Mouse (Mus musculus) lung, embryonic 15.5 days (tissue): ENCODE measurements around the gene 2310003L06Rik. TPM values are rescaled to one million over a fixed set of nuclear protein-coding genes. Genes with fewer than 3 reads are reported as not detected.

Experiments
- ATAC-seq: fragments of 200-750 bp; cut with Nextera tagmentation; 2 replicates; pipeline ENCODE4 v1.8.0; 2017; ENCODE audit warnings: moderate number of reproducible peaks, borderline replicate concordance; ENCODE audit not compliant: low FRiP score, low TSS enrichment; ENCODE audit errors: extremely low read depth
- H3K27ac ChIP-seq: fragments of 300-500 bp; sonication (generic); 2 replicates; pipeline ENCODE4 v1.5.1; 2015; ENCODE audit warnings: moderate library complexity, mild to moderate bottlenecking, inconsistent platforms
- H3K27me3 ChIP-seq: fragments of 300-500 bp; sonication (generic); 2 replicates; pipeline ENCODE4 v1.6.1; 2015; ENCODE audit warnings: inconsistent platforms
- H3K36me3 ChIP-seq: fragments of 300-500 bp; sonication (generic); 2 replicates; pipeline ENCODE4 v1.6.1; 2015; ENCODE audit warnings: inconsistent platforms
- H3K4me1 ChIP-seq: fragments of 300-500 bp; sonication (generic); 2 replicates; pipeline ENCODE4 v1.6.1; 2015; ENCODE audit warnings: inconsistent platforms
- H3K4me2 ChIP-seq: fragments of 300-500 bp; sonication (generic); 2 replicates; pipeline ENCODE4 v1.6.1; 2015; ENCODE audit warnings: inconsistent platforms, mild to moderate bottlenecking, moderate library complexity
- H3K4me3 ChIP-seq: fragments of 300-500 bp; sonication (generic); 2 replicates; pipeline ENCODE4 v1.5.1; 2015; ENCODE audit warnings: mild to moderate bottlenecking, inconsistent platforms
- H3K9ac ChIP-seq: fragments of 300-500 bp; sonication (generic); 2 replicates; pipeline ENCODE4 v1.6.1; 2015; ENCODE audit warnings: inconsistent platforms
- H3K9me3 ChIP-seq: fragments of 300-500 bp; sonication (generic); 2 replicates; pipeline ENCODE4 v1.6.1; 2016; ENCODE audit warnings: inconsistent platforms
- WGBS: fragments of 180-500 bp; shearing (Covaris S2); methylation state at CpG from one replicate; pipeline ENCODE4 v1.1.7; 2015; 5-methylcytosine and 5-hydroxymethylcytosine counted together
- polyA plus RNA-seq: library from polyadenylated mRNA; unstranded; fragments of >200 nt; fragmentation: Nextera tagmentation; extraction: Ambion mirVana; gene quantifications from 2 replicates; pipeline ENCODE4 v1.2.1, GENCODE M21; 2015

Gene 2310003L06Rik
- not detected in 2 replicates for polyA plus RNA-seq

DNA sequence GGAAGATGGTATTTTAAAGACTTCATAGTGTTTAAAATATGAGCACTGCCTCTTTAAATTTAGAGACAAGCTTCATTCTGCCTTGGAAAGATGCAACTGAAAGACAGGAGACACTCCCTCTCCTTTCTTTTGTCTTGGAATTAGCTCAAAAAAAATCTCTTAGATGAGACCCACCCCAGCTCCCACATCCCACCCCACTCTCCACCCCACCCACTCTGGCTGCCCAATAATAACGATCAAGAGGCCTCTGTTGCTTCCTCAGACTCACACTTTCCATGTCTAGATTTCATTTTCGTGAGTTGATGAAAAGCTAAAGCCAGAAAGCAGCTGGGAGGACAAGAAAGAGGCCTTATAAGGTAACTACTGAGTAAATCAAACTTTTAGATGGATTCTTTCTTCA, at the start of gene 2310003L06Rik, which contains the start of gene Gm28434:
Gene 2310003L06Rik (plus strand): TSS at position 259 of the 400 bp plus-strand sequence.
Gene Gm28434 (plus strand): TSS at position 317 of the 400 bp plus-strand sequence.
- Histone ChIP-seq H3K36me3 (no peaks in the 10 kb centered on the region), H3K4me3 (no peak within 1 kb of the TSS), H3K27ac (no peak within 1 kb of the TSS), H3K4me2 (no peak within 1 kb of the TSS), H3K4me1 (no peaks in the 10 kb centered on the region), H3K9me3 (no peaks in the 10 kb centered on the region), H3K27me3 (no peaks in the 10 kb centered on the region), H3K9ac (no peak within 1 kb of the TSS)
- ATAC-seq, result no peak
- 63% methylated on average over 2 of the region's 2 CpGs for WGBS

DNA sequence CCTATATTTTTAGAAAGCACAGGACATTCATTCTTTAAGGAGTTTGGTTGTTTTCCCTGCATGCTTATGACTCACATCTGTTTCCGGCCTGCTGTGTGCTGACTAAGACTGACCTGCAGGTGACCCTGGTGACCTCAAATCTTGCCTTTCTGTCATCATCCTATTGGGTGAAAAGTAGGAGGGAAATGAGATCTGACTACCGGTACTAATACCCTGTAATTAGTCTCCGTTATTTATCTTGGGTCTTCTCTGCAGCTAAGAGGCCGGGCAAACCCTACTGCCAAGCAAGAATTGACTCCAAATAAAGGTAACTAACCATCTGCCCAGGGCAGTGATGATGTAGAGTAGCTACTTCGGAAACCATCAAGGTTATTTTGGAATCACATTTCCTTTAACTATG, 43.9 kb upstream of the 2310003L06Rik start, which contains the start of gene Csn3:
Gene Csn3 (plus strand): TSS at position 208 of the 400 bp plus-strand sequence.
- Histone ChIP-seq H3K9ac (no peak within 1 kb of the TSS), H3K27me3 (no peaks in the 10 kb centered on the region), H3K27ac (no peak within 1 kb of the TSS), H3K4me1 (no peaks in the 10 kb centered on the region), H3K4me2 (no peak within 1 kb of the TSS), H3K4me3 (no peak within 1 kb of the TSS), H3K36me3 (no peaks in the 10 kb centered on the region), H3K9me3 (no peaks in the 10 kb centered on the region)
- 38% methylated on average over 5 of the region's 5 CpGs for WGBS
- no peak for ATAC-seq

DNA sequence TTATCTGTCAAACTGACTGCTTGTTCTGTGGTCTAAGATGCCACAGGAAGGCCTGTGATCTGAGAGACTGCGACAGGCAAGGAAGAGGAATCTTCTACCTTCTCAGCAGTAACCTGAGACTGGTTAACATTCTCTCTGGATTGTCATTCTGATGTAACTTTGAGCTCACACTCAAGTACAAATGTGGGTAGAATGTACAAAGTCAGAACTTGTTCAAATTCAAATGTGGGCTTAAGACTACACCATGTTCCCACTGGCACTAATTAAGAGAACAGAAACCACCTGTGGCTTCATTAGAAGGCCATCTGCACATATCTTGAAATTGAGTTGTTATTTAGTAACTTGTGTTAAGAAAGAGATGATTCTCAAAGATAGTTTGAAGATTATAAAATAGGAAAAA, 37.7 kb upstream of the 2310003L06Rik start:
- H3K9ac ChIP-seq, result no peak overlapping the region
- no peak overlapping the region for H3K4me2 ChIP-seq
- no peak overlapping the region for H3K27ac ChIP-seq
- 59% methylated on average over 1 of the region's 1 CpGs for WGBS
- no peak overlapping the region for H3K4me3 ChIP-seq
- no peak for ATAC-seq
- no peaks in the 10 kb centered on the region for H3K9me3 ChIP-seq
- H3K27me3 ChIP-seq, result no peaks in the 10 kb centered on the region
- H3K36me3 ChIP-seq, result no peaks in the 10 kb centered on the region
- no peaks in the 10 kb centered on the region for H3K4me1 ChIP-seq

DNA sequence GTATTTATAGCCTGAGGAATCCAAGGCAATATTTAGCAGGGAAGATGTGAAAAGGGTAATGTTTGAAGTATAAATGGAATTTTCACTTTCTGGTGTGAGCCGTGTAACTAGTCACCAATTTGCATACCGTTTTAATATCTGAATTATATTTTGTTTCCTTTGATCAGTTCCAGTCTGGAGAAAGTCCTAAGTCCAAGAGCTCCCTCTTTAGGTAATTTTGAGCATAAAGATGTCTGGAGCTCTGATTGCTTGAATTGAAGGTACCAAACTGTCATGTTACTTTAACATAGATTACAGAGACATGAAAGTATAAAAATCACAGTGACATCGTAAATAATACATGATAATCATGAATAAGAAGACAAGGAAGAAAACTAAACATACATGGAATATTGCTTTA, 28.5 kb upstream of the 2310003L06Rik start:
- Histone ChIP-seq H3K9ac (no peak overlapping the region), H3K4me1 (no peaks in the 10 kb centered on the region), H3K27me3 (no peaks in the 10 kb centered on the region), H3K36me3 (no peaks in the 10 kb centered on the region), H3K4me2 (no peak overlapping the region), H3K9me3 (no peaks in the 10 kb centered on the region), H3K27ac (no peak overlapping the region), H3K4me3 (no peak overlapping the region)
- WGBS, result 35% methylated on average over 3 of the region's 3 CpGs
- ATAC-seq, result no peak

DNA sequence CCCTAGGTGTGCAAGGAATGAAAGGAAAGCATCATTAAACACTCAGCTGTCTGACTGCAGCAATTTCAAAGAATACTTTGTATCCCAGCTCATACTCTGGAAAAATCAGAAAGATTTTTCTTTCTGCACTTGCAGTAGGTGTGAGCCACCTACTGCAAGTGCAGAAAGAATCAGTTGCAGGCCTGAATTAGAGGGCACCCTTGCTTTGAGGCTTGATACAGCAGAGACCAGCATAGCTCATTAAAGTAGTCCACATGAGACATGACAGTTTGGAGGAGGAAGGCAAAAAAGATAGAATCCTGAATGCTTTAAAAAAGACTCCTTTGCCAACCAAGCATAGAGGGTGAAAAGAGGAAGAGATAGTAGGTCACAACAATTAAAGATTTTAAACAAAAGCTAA, 26.7 kb upstream of the 2310003L06Rik start:
- no peaks in the 10 kb centered on the region for H3K9me3 ChIP-seq
- no peak for ATAC-seq
- no peak overlapping the region for H3K9ac ChIP-seq
- no peak overlapping the region for H3K27ac ChIP-seq
- no peaks in the 10 kb centered on the region for H3K36me3 ChIP-seq
- no peak overlapping the region for H3K4me2 ChIP-seq
- H3K4me1 ChIP-seq, result no peaks in the 10 kb centered on the region
- no peaks in the 10 kb centered on the region for H3K27me3 ChIP-seq
- no peak overlapping the region for H3K4me3 ChIP-seq

DNA sequence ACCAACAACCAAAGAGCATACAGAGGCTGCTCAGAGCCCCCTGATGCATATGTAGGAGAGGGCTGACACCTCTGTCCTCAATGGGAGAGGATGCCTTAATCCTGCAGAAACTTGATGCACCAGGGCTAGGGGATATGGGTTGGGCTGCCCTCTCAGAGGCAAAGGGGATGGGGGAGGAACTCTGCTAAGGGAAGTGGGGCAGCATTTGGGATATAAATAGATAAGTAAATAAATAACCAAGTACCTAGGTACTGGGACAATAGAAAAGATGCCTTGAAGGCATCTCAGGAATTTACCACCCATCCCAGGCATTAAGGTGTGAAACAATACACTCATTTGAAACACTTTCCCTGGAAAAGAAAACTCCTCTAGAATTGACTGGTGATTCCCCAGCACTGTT, 17.4 kb upstream of the 2310003L06Rik start:
- H3K9ac ChIP-seq, result no peak overlapping the region
- no peaks in the 10 kb centered on the region for H3K36me3 ChIP-seq
- no peak overlapping the region for H3K27ac ChIP-seq
- H3K9me3 ChIP-seq, result no peaks in the 10 kb centered on the region
- no peak for ATAC-seq
- no peaks in the 10 kb centered on the region for H3K27me3 ChIP-seq
- H3K4me3 ChIP-seq, result no peak overlapping the region
- no peaks in the 10 kb centered on the region for H3K4me1 ChIP-seq
- H3K4me2 ChIP-seq, result no peak overlapping the region

DNA sequence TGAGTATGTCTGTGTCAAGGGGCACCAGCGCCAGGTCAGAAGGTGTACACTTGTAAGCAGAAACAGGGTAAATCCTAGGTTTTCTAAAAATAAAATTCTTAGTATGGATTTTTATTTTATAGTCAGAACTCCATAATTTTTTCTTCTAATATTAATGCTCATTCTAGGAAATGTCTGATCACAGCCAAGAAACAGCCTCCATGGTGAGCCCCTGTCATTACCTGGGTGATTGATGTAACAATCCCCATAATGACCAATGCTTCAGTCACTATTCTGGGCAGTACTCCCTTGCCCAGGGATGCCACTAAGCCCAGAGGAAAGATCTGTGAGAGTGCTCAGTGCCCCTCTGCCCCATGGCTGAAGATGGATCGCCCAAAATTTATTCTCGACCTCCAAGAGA, 9.9 kb downstream of the 2310003L06Rik start, which contains the start of gene Cabs1:
Gene Cabs1 (plus strand): TSS at position 301 of the 400 bp plus-strand sequence.
- no peak for ATAC-seq
- H3K4me3 ChIP-seq, result no peak within 1 kb of the TSS
- H3K9ac ChIP-seq, result no peak within 1 kb of the TSS
- WGBS, result 68% methylated on average over 3 of the region's 3 CpGs
- H3K27ac ChIP-seq, result no peak within 1 kb of the TSS
- H3K4me2 ChIP-seq, result no peak within 1 kb of the TSS
- no peaks in the 10 kb centered on the region for H3K36me3 ChIP-seq
- no peaks in the 10 kb centered on the region for H3K4me1 ChIP-seq
- H3K9me3 ChIP-seq, result no peaks in the 10 kb centered on the region
- H3K27me3 ChIP-seq, result no peaks in the 10 kb centered on the region

DNA sequence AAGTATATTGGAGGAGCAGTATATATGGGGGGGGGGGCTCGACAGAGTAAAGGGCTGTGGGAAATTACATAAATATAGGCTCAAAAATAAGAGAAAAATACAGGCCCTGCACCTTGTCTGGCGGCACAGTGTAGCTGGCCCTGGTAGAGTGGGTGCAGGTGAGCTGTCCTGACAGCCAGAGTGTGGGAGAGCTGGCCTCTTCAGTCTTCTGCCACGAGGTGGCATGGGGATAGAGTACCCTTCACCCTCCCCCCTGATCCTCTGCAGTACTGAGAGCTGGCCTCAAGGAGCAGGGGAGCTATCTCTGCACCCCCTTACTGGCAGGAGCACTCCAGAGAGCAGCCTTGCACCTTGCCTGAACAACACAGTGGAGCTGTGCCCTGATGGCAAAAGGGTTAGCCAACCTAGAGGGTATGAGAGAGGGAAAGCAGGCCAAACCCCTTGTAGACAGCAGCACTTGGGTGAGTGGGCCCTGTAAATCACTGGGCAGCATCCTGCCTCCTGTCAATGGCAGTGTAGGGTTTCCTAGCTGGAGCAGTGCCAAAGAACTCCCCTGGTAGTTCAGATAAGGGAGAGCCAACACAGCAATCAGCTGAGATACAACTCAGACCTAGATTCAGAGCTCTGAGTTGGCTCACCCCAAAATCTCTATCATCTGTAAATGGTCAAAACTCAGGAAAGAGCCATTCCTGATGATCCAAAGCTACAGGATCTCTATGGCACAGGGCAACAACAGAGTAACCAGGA, 13.4 kb downstream of the 2310003L06Rik start:
- H3K4me3 ChIP-seq, result no peak overlapping the region
- H3K9ac ChIP-seq, result no peak overlapping the region
- no peaks in the 10 kb centered on the region for H3K9me3 ChIP-seq
- no peaks in the 10 kb centered on the region for H3K27me3 ChIP-seq
- H3K4me2 ChIP-seq, result no peak overlapping the region
- H3K36me3 ChIP-seq, result no peaks in the 10 kb centered on the region
- H3K4me1 ChIP-seq, result no peaks in the 10 kb centered on the region
- no peak overlapping the region for H3K27ac ChIP-seq
- 58% methylated on average over 3 of the region's 3 CpGs for WGBS
- ATAC-seq, result no peak

DNA sequence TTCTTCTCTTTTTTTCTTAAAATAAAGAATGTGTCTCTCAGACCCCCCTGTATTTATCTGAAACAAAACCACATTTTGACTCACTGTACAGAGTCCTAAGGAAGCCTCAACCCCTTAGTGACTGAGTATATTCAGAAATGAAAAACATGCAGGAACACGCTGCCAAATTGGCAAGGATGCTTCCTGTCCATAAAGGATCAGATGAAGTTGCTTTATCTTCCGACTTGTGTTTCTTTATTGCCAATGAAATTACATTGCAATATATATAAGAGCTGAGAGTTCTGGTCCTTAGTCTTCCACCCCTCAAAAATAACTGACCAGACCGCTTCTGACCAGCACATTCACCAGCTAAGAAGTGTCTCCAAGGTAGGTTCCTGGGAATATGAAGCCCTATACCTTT, 33.0 kb downstream of the 2310003L06Rik start, which contains the start of gene Smr3a:
Gene Smr3a (plus strand): TSS at position 301 of the 400 bp plus-strand sequence.
- no peak within 1 kb of the TSS for H3K9ac ChIP-seq
- H3K4me1 ChIP-seq, result no peaks in the 10 kb centered on the region
- 84% methylated on average over 3 of the region's 3 CpGs for WGBS
- no peak within 1 kb of the TSS for H3K27ac ChIP-seq
- no peak within 1 kb of the TSS for H3K4me3 ChIP-seq
- H3K4me2 ChIP-seq, result no peak within 1 kb of the TSS
- no peak for ATAC-seq
- H3K36me3 ChIP-seq, result no peaks in the 10 kb centered on the region
- no peaks in the 10 kb centered on the region for H3K27me3 ChIP-seq
- H3K9me3 ChIP-seq, result no peaks in the 10 kb centered on the region

DNA sequence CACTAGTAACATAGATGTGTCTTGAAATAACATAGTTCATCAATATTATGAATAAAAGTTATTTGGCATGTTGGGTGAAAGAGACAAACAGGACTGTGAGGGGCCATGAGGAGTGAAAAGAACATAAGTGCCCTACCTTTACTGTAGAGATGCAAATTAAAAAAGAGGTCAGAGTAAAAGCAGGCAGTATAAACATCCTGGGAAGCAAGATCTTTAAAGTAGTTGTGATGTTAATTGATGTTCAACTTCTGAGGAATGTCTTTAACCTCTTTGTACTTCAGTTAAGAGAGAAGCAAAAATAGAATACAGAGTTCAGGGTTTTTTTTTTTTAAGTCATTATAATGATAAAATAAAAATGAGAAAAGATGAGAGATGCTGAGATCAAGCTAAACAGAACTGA, 36.0 kb downstream of the 2310003L06Rik start:
- Histone ChIP-seq H3K27me3 (no peaks in the 10 kb centered on the region), H3K36me3 (no peaks in the 10 kb centered on the region), H3K4me1 (no peaks in the 10 kb centered on the region), H3K27ac (no peak overlapping the region), H3K9me3 (no peaks in the 10 kb centered on the region), H3K4me3 (no peak overlapping the region), H3K4me2 (no peak overlapping the region), H3K9ac (no peak overlapping the region)
- no peak for ATAC-seq
